Mouse (Mus musculus): ENCODE measurements around the gene Ppp1r13b.

The Ppp1r13b gene

DNA sequence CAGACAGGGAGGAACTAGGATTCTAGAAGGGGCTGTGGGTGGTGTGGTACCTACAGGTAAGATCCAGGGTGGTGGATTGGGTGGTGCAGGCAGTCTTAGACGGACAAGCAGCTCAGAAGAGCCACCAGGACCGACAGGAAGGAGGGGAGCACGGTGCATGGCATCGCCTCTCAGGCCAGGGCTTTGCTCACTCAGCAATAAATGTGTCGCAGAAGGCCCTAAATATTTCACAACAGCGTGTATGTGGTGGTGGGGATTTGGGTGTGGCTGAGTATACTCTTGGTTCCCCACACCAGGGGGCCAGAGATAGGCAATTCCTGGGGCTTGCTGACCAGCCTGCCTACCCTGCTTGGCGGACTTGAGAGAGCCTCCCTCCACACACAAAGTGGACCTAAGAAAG, 87.2 kb downstream of the Ppp1r13b start:
- no peak for DNase-seq

DNA sequence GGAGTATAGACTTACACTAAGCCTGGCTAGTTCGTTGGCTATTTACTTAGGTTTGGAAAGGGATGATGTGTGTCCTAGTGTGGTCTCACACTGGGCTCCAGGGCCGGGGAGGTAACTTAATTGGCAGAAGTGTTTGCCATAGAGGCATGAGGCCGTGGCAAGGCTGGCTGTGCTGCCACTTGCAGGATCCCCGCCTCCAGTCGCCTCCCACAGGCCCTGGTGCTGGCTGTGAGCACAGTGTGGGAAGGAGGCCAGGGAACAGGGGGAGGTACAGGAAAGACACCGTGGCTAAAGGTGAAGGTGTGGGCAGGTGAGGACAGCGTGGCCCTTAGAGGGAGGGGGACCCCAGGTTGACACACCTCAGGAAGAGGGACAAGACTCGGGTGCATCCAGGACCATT, 88.0 kb downstream of the Ppp1r13b start:
- no peak for DNase-seq

DNA sequence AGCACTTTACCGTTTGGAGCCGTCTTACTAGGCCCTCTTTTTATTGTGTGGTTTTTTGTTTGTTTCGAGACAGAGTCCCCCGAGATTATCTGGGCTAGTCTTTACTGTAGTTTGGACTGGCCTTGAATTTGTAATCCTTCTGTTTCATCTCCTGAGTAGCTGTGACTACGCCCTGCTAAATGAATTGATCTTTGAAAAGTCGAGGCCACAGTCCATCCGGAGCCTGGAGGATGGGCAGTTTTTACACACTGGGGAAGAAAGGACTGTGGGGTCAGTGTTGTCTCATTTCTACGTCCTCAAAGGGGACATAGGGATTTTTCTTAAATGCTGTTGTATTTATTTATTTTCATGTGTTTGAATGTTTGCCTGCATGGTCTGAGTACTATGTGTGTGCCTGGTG, 89.9 kb downstream of the Ppp1r13b start:
- no peak for DNase-seq

DNA sequence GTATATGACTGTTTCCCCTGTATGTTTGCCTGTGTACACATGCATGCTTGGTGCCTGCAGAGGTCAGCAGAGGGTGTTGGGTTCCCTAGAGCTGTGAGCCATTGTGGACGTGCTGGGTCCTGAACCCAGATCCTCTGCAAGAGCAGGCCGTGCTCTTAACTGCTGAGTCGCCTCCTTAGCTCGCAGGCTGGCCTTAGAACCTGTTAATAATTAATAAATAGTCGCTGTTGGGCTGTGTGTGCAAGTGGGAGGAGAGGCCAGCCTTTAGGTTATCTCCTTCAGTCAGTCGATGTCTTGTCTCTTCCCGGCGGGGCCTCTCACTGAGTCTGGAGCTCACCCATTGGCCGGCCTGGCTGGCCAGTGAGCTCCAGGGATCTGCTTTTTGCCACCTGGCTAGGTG, 90.9 kb downstream of the Ppp1r13b start:
- no peak for DNase-seq

DNA sequence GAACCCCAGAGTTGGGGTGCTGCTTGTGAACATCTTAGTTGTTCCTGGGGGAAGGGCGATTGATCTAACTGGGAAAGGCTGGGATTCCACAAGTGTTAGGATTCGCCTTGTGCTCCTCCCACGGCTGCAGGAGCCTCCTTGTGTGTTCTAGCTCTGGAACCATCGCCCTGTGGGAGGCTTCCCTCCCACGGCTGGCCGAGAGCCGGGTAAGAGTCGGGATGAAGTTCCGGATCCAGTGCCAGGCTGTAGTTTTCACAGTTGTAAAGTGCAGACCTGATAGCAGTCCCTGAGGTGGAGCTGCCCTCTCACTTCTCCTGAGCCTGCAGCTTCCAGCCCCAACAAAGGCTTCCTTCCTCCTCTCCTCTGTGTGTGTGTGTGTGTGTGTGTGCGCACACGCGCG, 91.4 kb downstream of the Ppp1r13b start:
- no peak for DNase-seq

DNA sequence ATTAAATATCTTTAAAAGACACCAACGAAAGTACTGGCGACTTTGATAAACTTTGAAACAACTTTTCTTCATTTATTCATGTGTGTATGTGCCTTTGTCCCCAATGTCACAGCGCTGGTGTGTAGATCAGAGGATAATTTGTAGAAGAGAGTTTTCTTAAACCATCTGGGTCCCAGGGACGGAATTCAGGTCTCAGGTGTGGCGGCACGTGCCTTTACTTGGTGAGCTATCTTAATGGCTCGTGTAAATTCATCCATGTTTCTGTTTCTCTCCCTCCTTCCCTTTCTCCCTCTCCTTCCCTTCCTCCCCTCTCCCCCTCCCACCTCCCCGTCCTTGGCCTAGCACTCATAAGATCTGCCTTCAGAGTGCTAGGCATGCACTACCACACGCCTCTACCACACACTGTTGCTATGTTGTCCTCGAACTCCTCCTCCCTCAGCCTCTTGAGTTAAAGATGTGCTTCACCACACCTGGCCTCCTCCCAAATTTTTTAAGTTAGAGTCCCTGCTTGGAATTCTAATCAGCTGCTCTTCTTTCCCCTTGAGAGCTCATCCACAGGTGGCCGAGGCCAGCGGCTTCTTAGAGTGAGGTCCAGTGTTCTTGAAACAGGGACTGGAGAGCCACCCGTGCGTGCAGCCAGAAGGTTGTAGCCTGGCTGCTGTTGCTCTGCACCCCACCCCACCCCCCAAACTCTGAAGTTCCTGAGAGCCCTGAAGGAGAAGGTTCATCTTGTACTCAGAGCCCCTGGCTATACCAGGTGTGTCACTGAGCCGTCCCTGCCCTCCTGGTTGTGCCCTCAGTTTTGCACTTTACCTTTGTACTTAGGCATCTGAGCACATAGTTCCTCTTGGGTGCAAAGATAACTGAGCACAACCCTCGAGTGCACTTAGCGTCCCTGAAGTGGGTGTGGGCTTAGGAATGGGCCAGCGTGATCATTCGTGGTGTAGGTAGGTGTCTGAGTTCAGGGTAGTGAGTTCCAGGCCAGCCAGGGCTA, 92.8 kb downstream of the Ppp1r13b start:
- DNase-seq: no peak

DNA sequence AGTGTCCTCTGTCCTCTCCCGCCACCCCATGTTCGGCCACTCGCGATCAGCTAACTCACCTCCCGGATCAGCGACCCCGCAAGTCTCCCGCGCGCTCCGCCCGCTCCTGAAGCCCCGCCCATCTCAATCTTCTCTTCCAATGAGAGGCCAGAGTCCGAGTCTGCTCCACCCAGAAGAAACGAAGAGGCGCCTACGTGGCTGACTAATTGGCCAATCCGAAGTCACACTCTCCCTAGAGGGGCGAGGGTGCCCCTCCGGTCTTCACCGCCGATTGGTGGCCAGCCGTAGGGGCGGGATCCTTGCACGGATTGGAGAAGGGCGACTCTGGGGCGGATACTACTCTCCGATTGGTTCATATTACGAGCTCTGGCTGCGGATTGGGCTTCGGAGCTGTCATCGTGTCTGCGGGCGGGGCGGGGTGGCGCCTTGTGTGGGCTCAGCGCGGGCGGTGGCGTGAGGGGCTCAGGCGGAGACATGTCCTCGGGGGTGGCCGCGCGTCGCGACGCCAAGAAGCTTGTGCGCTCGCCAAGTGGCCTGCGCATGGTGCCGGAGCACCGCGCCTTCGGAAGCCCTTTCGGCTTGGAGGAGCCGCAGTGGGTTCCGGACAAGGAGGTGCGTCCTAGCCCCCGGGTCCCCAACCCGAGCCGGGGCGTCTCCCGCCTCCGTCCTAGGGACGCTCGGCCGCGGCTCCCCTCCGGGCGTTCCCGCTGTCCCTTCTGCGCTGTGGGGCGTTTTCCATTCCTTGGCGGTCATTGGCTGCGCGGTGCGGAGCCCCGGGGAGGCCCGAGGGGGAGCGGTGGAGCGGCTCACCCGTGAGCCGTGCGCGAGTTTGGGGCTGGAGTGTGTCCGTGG, 93.9 kb downstream of the Ppp1r13b start, which contains the start of the genes Xrcc3 and Zfyve21:
Gene Xrcc3 (minus strand): TSS at position 108 of the 852 bp plus-strand sequence.
Gene Zfyve21 (plus strand): TSS at position 405 of the 852 bp plus-strand sequence.
- DNase-seq: peak; percentile 97

DNA sequence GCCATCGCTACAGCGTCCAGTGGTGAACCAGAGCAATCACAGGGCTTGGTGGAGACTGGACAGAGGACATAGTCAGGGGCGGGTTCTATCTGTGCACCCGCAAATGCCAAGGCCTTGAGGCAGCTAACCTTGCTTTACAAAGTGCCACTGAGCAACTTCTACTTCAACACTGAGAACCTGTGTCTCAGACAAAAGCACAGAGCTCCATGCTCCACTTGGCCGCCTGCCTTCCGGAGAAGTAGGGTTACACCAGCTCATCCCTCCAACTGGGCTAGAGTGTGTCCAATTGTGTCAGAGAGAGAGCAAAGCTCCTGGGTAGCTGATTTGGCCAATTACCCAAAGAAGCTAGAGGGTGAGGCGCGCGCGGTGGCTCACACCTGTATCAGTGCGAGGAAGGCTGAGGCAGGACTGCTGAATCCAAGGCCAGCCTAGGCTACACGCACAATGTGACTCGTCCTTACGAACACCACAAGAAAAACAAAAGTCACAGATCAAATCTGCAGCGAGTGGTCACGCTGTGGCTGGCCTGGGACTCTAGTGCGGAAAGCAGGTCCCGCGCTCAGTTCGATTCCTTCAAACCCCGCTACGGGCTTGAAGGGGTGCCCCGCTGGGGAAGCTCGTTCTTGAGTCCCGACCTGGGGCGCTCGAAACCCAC, 94.7 kb downstream of the Ppp1r13b start:
- DNase-seq: no peak

DNA sequence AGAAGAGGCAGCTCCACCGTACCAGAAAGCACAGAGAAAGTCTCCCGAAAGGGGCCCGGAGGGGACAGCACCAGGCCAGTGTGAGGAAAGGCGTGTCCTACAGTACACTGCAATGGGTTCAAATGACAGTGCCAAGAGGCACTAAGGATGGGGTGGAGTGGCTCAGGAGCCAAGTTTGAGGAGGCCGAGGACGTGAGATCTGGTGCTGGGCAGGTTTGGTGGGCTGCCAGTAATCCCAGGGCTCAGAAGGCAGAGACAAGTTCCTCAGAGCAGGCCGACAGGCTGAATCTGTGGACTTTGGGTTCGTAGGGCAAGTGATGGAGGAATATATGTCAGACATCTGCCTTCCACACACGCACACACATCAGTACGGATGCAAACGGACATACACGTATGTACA, 95.3 kb downstream of the Ppp1r13b start:
- DNase-seq: no peak

DNA sequence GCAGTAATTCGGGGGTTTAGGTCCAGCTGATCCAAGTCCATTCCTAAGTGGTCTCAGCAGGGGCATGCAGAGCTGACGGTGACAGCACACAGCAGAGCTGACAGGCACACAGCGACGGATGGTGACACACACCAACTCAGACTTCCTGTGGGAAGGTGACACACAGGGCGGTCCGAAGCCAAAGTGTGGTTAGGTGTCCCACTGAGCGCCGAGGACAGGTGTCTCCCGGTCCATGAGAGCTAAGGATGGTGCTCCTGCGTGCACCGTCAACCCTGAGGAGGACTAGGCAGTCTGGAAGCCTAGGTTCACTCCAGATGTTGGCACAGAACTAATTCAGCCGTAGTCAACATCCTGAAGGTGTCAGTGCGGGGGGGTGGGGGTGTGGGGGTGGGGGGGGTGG, 95.8 kb downstream of the Ppp1r13b start:
- DNase-seq: no peak

DNA sequence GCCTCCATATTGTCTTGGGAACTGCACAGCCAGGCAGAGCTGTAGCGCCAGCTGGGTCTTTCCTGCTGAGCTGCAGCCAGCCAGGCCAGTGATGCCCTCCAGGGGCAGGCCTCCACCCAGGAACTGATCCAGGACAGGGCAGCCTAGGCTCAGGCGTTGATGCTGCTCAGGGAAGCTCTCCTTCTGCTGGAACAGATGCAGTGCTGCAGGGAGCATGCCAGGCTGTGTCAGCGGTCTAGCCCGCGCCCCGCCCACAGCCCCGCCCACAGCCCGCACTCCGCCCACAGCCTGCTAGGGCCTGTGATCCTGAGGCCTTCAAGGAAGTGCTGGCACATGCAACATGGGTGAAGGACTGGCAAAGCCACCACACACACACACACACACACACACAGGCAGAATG, 98.1 kb downstream of the Ppp1r13b start:
- peak; percentile 65 for DNase-seq

DNA sequence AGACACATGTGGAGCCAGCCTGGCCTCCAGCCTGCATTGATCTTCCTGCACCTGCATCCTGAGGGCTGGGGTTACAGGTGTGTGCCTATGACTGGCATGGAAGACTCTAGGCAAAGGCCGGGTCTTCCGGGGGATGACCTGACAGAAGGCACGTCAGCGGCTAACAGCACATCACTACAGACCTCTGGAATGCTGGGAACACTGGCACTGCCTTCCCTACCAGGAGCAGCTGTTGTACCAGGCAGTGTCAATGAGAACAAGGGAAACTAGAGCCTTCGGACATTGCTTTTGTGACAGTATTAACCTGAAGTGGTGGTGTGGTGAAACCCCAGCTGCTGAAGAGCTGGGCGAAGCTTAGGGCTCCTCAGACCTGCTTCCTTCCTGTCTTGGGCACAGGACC, 99.1 kb downstream of the Ppp1r13b start:
- DNase-seq: no peak

DNA sequence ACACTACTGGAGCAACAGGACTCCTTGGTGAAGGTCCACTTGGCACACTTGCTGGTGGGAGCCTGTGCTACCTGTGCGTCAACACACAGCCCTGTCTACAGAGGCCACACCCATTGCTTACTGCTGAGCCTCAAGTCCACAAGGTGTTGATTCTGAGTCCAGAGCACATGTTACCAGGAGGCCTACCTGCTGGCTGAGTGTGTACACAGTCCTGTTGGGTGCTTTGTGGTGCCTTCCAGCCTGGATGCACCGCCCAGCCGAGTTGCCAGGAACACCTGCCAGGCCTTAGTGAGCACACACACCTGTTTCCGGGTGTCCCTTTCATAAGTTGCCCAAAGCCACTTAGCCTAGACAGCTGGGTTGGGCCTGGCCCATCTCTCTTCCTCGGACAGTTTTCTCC, 104.4 kb downstream of the Ppp1r13b start:
- DNase-seq: no peak

DNA sequence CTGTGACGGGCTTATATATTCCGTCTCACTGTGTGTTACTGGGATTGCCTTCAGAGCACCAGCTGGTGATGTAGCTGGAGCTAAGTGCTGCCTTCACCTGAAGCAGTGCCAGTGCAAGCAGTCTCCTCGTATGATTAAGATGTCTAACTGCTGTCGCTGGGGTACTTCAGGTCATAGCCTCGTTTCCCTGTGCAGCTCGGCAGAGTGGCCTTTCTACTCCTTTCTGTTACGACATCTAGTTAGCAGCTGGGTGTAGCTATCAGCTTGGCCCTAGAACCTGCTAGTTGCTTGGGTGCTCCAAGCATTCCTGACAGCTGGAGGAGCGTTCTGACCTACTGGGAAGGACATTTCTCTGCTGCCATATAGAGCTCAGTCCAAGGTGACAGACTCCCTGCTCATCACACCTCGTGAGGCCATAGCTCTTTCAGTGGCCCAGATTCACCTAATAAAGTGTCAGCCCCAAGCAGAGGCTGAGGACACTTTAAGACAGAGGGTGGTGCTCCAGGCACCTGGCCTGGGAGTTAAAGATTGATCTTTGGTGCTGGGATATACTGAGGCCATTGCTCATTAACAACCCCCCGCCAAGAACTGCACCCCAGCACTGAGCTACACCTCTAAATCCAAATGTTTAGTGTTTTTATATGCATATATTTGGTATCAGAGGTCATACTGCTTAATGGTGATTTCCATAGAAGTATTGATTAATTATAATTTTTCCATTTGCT, 107.3 kb downstream of the Ppp1r13b start:
- no peak for DNase-seq

DNA sequence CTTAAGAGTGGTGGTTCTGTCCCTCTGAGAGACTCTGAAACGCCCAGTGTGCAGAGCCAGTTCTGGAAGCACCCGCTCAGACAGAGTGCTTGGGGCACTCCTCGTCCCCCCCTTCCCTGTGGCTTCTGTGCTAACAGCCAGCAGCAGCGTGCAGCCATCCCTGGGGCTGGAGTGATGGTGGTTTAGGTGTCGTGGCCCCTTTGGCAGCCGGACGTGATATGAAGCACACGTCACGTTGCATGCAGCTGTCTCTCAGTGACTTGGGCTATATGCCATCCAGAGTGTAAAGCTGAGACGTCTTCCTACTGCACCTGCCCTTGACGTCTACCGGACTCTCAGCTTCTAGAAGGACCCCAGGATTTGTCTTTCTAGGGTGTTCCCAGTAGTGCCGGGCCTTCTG, 109.4 kb downstream of the Ppp1r13b start:
- DNase-seq: no peak

DNA sequence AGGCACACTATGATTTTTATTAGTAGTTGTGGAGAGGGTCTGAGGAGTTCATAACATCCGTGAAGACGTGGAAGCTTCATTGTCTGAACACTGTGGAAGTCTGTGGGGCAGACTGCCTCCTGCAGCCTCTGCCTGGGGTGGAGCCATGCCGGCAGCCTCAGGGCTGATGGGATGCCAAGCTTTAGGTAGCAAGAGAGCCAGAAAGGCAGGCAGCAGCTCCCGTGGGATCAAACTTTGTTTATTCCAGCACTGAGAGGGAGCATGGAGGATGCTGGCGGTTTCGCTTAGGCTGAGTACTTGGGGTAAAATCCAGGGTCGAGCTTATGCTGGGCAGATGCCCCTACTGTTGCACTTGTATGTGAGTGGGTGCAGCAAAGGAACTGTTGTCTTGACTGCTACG, 110.7 kb downstream of the Ppp1r13b start:
- DNase-seq: no peak

DNA sequence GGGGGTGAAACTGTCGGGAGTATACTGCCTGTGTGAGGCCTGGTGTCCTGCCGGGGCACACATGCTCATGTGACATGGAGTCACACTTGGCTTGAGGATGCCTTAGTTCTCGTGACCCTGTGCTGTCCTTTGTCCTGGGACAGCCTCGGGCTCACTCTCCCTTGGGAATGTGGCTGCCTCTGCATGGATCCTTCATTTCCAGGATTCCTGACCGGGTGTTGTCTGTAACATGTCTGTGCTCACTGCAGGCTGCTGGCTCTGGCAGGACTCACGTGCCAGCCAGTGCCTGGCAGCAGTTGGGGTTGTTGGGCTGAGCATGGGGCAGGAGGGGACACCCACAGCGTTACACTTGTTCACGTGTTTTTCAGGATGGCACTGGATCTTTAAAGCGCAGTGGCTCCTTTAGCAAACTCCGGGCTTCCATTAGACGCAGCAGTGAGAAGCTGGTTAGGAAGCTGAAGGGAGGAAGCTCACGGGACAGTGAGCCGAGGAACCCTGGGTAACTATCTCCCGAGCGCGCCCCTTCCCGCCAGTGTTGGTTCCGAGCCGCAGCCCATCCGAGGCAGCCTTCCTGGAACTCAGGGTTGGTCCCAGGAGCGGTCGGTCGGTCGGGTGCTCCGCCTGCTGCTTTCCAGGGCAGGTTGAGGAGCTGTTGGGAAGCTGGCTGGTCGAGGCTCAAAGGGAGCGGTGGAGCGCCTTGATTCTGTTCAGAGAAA, 112.6 kb downstream of the Ppp1r13b start:
- DNase-seq: no peak

DNA sequence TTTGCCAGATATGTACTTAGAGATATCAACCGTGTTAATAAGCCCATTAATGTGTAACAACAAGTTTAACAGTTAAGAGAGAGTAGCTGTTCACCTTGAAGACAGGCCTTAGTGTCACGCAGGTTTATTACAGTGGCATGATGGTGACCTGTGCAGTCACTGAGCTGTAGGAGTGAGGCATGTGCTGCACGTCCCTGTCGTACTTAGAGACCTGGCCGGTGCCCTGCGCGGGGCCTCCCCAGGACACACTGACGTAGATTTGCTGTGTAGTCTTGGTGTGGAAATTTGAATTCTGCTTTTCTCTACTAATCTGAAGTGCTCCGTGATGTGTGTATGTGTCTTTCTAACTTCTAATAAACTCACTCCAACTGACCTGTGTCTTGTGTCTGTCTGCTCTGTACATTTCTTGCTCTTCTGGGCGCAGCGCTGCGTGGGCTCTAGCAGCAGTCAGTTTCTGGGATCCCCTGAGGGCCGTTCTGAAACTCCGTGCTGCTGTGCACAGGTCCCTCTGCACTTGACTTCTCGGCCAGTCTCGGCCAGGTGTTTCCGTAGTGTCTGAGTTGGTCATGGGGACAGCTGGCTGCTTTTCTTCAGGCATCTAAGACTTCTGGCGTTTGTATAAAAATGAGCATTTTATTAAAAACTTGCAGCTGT, 113.3 kb downstream of the Ppp1r13b start:
- no peak for DNase-seq

DNA sequence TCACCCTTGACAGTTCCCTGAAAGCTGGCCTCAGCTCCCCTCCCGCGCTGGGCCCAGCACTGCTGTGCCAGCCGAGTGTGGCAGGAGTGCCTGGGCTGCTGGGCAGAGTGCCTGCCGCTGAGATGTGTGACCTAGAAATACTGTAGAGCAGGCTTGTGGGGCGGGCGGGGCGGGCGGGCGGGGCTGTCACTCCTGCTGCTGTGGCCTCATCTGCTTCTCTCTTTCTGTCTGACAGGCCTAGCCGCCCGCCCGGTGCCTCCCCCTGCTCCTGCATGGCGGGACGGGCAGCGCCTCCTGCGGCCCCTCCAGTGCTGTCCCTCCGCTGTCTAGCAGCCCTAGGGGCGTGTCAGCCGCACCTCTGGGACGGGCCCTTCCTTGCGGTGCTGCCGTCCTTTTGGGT, 113.8 kb downstream of the Ppp1r13b start:
- DNase-seq: no peak

DNA sequence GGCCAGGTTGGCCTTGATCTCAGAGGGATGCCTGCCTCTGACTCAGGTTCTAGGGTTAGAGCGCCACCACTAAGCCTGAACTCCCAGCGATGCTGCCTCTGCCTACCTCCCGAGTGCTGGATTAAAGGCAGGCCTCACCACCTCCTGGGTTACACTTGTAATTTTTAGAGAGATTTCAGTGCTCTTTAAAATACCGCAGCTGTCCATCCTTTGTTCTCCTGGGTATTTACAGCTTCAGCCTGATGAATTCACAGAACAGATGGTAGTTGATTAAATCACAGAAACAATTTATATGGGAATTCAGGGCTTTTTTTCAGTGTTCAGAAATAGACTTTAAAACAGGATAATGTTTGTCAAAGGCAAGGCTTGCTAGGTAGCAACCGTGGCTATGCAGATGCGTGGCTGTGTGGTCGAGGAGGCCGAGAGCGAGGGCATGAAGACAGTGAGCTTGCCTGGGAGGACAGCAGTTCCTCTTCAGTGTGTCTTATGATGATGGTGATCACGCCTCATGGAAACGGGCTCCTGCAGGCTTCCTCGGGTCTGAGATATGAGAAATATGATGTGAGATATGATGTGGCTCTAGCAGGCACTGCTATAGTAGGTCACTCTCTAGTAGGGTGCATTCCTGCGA, 116.3 kb downstream of the Ppp1r13b start:
- DNase-seq: no peak

DNA sequence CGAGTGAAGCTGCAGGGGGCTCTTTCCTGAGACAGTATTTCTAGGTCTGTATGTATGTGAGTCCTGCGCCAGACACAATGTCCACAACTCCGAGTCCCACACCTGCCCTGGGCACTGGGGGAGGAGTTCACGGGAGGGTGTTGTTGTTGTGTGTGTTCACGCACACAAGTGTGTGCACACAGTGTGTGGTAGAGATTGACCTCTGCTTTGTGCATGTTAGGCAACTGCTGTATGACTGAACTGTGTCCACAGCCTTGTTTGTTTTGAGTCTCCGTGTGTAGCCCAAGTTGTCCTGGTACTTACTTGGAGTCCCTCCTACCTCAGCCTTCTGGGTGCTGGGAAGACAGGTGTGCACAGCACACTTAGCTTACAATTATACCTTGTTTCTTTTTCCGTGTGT, 117.3 kb downstream of the Ppp1r13b start:
- DNase-seq: no peak

Data from thymus, postnatal 25 days (tissue).